Mouse (Mus musculus) midbrain, embryonic 15.5 days (tissue): ENCODE results near the gene Dact3. TPM values are rescaled to one million over a fixed set of nuclear protein-coding genes. Genes with fewer than 3 reads are reported as not detected.

Experiments used
- ATAC-seq: fragments of 200-750 bp; cut with Nextera tagmentation; replicated peaks from 2 replicates; pipeline ENCODE4 v1.8.0; 2017; ENCODE audit warnings: moderate TSS enrichment
- H3K27ac ChIP-seq: fragments of 300-500 bp; sonication (generic); 2 replicates; pipeline ENCODE4 v1.5.1; 2015; ENCODE audit warnings: mild to moderate bottlenecking, inconsistent platforms
- H3K27me3 ChIP-seq: fragments of 300-500 bp; sonication (generic); replicated peaks from 2 replicates; pipeline ENCODE4 v1.6.1; 2015; ENCODE audit warnings: inconsistent platforms
- H3K36me3 ChIP-seq: fragments of 300-500 bp; sonication (generic); replicated peaks from 2 replicates; pipeline ENCODE4 v1.6.1; 2015; ENCODE audit warnings: inconsistent platforms
- H3K4me1 ChIP-seq: fragments of 300-500 bp; sonication (generic); 2 replicates; pipeline ENCODE4 v1.6.1; 2015; ENCODE audit warnings: inconsistent platforms
- H3K4me2 ChIP-seq: fragments of 300-500 bp; sonication (generic); 2 replicates; pipeline ENCODE4 v1.6.1; 2015; ENCODE audit warnings: inconsistent platforms, mild to moderate bottlenecking, moderate library complexity
- H3K4me3 ChIP-seq: fragments of 300-500 bp; sonication (generic); 2 replicates; pipeline ENCODE4 v1.5.1; 2015; ENCODE audit warnings: mild to moderate bottlenecking, inconsistent platforms
- H3K9ac ChIP-seq: fragments of 300-500 bp; sonication (generic); 2 replicates; pipeline ENCODE4 v1.6.1; 2015; ENCODE audit warnings: mild to moderate bottlenecking, inconsistent platforms
- H3K9me3 ChIP-seq: fragments of 300-500 bp; sonication (generic); 2 replicates; pipeline ENCODE4 v1.6.1; 2016; ENCODE audit warnings: inconsistent platforms
- WGBS: fragments of 180-500 bp; shearing (Covaris S2); methylation state at CpG from one replicate; pipeline ENCODE4 v1.1.7; 2015; ENCODE audit warnings: mixed read lengths; 5-methylcytosine and 5-hydroxymethylcytosine counted together
- polyA plus RNA-seq: library from polyadenylated mRNA; unstranded; fragments of >200 nt; fragmentation: Nextera tagmentation; extraction: Ambion mirVana; gene quantifications from 2 replicates; pipeline ENCODE4 v1.2.1, GENCODE M21; 2015

The Dact3 gene
- polyA plus RNA-seq, 1 experiment from 2014 or later = 4.7 TPM

DNA sequence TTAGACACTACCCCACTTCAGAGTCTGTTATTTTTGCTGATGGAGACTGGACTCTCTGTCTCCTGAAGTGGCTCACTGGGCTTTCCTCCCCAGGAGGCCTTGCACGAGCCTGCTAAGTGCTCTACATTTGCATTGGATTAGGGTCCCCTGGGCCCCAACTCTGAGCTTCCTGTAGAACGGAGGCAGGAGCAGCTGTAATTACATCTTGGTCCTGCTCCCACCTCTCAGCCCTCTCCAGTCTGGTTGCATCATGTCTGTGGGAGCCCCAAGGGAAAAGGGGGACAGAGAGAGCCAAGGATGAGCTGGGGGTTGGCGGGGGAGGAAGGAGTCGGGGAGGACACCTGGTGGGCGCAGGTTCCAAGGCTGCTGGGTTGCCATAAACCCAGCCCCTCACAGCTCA lies 25.4 kb downstream of the Dact3 start:
- no peaks in the 10 kb centered on the region for H3K9me3 ChIP-seq
- no peak overlapping the region for H3K9ac ChIP-seq
- no peak overlapping the region for H3K4me3 ChIP-seq
- no peaks in the 10 kb centered on the region for H3K36me3 ChIP-seq
- no peak for ATAC-seq
- no peaks in the 10 kb centered on the region for H3K27me3 ChIP-seq
- 0 out of 2 replicates have a peak overlapping the region, but pooled peaks have one; percentile 6 for H3K27ac ChIP-seq
- H3K4me1 ChIP-seq = peaks cover 10% of the 10 kb centered on the region
- no peak overlapping the region for H3K4me2 ChIP-seq
- 19% methylated on average over 5 of the region's 5 CpGs for WGBS

DNA sequence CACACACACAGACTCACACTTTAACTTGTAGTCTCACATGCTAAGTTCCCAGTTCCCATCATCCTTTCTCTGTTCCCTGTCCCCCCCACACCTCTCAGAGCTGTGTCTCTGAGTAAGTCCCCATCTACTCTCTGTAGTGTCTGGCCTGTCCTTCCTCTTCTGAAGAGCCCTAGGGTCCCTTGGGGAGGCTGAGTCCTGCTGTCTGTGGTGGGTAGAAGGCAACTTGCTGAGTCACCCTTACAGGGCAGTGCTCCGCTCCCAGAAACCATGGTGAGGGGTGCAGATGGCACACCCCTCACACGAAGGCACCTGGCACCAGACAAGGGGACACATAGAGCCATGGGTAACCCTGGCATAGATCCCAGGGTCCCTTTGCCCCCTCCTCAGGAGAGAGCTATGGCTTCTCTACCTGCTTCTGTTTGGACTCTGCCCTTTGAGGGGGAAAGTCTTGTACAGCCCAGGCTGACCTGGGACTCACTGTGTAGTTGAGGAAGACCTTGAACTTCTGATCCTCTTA lies 28.4 kb downstream of the Dact3 start:
- H3K27ac ChIP-seq = no peak overlapping the region
- no peaks in the 10 kb centered on the region for H3K27me3 ChIP-seq
- H3K9me3 ChIP-seq = no peaks in the 10 kb centered on the region
- no peak overlapping the region for H3K4me2 ChIP-seq
- ATAC-seq = no peak
- no peak overlapping the region for H3K9ac ChIP-seq
- H3K4me1 ChIP-seq = peaks cover 14% of the 10 kb centered on the region
- no peak overlapping the region for H3K4me3 ChIP-seq
- H3K36me3 ChIP-seq = no peaks in the 10 kb centered on the region
- 64% methylated on average over 2 of the region's 2 CpGs for WGBS

DNA sequence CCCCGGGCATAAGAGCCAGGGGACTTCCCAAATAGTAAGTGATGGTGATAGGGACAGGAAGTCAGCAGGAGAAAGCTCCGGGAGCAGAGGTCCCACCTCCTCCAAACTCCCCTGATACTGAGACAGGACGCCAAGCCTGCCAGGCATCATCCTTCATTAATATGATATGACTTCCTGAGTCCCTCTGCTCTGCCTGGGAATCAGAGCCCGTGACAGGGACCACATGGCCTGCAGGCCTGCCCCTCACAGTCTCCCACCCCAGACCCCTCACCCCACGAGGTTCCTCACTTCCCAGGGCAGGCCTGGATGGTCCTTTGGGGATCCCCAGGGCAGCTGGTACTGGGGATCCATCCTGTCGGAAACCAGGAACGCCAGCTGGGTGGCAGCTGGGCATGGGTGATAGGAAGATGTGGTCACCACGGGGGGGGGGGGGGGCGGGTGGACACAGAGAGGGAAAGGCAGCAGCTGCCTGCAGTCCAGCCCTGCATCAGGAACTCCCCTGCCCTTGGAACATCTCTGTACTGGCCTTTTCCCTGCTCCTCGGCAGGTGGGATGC lies 29.1 kb downstream of the Dact3 start:
- 47% methylated on average over 9 of the region's 10 CpGs for WGBS
- Histone ChIP-seq H3K4me3 (no peak overlapping the region), H3K9me3 (no peaks in the 10 kb centered on the region), H3K4me1 (peaks cover 14% of the 10 kb centered on the region), H3K27ac (no peak overlapping the region), H3K36me3 (no peaks in the 10 kb centered on the region), H3K4me2 (no peak overlapping the region), H3K9ac (no peak overlapping the region), H3K27me3 (no peaks in the 10 kb centered on the region)
- ATAC-seq = no peak

DNA sequence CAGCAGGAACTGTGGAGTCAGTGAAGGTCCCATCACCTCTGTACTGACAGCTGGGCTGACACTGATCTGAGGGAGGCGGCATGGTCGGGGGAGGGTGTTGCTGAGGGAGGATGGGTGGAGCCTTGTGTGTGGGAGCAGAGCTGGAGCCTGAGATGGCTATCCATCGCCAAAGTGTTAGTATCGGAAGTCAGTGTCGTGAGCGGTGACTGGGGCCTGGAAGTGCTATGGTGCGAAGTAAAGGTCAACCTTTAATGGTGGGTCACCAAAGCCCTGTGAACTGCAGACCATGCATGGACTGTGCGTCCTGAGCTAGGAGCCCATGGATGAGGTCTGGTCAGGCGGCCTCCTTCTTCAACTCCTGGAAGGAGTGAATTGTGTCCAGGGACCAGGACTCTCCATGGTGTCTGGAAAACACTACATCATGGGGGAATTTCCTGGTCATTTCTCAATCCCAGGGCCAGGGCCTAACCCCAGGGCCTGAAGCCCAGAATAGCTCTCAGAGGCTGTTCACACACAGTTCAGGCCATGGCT lies 30.4 kb downstream of the Dact3 start:
- WGBS = 70% methylated on average over 9 of the region's 9 CpGs
- Histone ChIP-seq H3K9ac (no peak overlapping the region), H3K36me3 (no peaks in the 10 kb centered on the region), H3K4me3 (no peak overlapping the region), H3K4me1 (peaks cover 9% of the 10 kb centered on the region), H3K4me2 (no peak overlapping the region), H3K27ac (no peak overlapping the region), H3K27me3 (no peaks in the 10 kb centered on the region), H3K9me3 (no peaks in the 10 kb centered on the region)
- ATAC-seq = no peak

DNA sequence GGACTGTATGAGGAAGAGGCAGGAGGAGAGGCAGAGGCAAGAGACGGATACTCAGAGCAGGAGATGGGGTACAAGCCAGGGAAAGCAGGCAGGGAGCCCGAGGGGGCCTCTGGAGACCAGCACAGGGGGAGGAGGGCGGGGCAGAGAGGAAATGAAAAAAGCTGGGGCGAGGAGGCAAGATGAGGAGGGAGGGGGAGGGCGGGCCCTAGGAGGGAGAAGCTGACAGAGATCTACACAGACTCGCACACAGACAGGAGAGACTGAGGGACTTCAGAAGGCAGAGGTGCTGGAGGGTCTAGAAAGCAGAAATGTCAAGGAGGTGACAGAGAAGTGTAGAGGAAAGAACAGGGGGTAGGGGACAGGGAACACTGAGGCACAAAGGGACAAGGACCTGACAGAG lies 31.2 kb downstream of the Dact3 start, which contains the start of gene Ptgir:
Gene Ptgir, plus strand, starts transcription at position 210 of the 400 bp plus-strand sequence.
- Histone ChIP-seq H3K36me3 (no peaks in the 10 kb centered on the region), H3K4me3 (no peak within 1 kb of the TSS), H3K9me3 (no peaks in the 10 kb centered on the region), H3K9ac (no peak within 1 kb of the TSS; the same call in 1 of the 2 replicates), H3K27me3 (no peaks in the 10 kb centered on the region), H3K4me2 (no peak within 1 kb of the TSS), H3K27ac (no peak within 1 kb of the TSS), H3K4me1 (peaks cover 4% of the 10 kb centered on the region; the same call in 1 of the 2 replicates)
- 13% methylated on average over 6 of the region's 6 CpGs for WGBS
- ATAC-seq = no peak

DNA sequence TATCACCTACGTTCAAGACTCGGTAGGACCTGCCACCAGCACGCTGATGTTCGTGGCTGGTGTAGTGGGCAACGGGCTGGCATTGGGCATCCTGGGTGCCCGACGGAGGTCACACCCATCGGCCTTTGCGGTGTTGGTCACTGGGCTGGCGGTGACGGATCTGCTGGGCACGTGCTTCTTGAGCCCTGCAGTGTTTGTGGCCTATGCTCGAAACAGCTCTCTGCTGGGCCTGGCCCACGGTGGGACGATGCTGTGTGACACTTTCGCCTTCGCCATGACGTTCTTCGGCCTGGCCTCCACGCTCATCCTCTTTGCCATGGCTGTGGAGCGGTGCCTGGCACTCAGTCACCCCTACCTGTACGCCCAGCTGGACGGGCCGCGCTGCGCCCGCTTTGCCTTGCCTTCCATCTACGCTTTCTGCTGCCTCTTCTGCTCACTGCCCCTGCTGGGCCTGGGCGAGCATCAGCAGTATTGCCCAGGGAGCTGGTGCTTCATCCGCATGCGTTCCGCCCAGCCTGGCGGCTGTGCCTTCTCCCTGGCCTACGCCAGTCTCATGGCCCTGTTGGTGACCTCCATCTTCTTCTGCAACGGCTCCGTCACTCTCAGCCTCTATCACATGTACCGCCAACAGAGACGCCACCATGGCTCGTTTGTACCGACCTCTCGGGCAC lies 31.9 kb downstream of the Dact3 start:
- H3K36me3 ChIP-seq = no peaks in the 10 kb centered on the region
- H3K4me1 ChIP-seq = peaks cover 4% of the 10 kb centered on the region; the same call in 1 of the 2 replicates
- H3K27ac ChIP-seq = no peak overlapping the region
- 93% methylated on average over 41 of the region's 41 CpGs for WGBS
- H3K27me3 ChIP-seq = no peaks in the 10 kb centered on the region
- no peak for ATAC-seq
- H3K4me3 ChIP-seq = no peak overlapping the region
- H3K9me3 ChIP-seq = no peaks in the 10 kb centered on the region
- H3K4me2 ChIP-seq = no peak overlapping the region
- no peak overlapping the region for H3K9ac ChIP-seq

DNA sequence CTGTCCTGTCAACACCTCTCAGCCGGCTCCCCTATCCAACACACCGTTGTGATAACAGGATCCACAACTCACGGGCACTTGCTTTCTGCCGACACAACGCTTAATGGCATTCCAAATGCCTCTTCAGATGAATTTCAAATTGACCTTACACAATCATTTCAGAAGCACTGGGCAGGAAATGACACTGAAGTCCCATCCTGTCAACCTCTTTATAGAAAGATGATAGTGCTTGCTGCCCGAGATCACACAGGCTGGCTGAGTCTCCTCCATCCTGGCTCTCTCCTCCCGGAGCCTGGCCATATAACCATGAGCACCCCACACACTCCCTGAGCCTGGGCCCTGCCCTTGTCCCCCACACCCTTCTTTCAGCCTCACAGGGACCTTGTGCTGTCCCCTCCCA lies 32.7 kb downstream of the Dact3 start:
- H3K4me1 ChIP-seq = peaks cover 4% of the 10 kb centered on the region; the same call in 1 of the 2 replicates
- H3K27me3 ChIP-seq = no peaks in the 10 kb centered on the region
- no peak overlapping the region for H3K4me3 ChIP-seq
- no peaks in the 10 kb centered on the region for H3K9me3 ChIP-seq
- WGBS = 73% methylated on average over 7 of the region's 7 CpGs
- no peaks in the 10 kb centered on the region for H3K36me3 ChIP-seq
- no peak for ATAC-seq
- H3K4me2 ChIP-seq = no peak overlapping the region
- H3K9ac ChIP-seq = no peak overlapping the region
- H3K27ac ChIP-seq = no peak overlapping the region

DNA sequence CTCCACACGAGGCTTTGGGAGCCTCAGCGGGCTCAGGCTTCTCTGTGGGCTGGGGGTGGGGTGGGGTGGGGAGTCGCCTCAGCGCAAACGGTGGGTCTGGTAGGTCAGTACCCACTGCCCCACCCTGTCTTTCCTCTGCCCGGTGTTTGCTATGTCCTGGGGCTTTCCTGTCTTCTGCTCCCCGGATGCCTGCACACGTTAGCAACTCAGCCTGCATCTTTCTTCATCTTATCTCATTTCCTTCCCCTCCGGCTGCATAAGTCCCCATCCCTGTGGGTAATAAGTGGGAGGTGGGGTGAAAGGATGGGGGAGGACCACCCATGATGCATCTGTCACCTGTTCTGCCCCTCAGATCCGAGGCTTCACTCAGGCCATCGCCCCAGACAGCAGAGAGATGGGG lies 33.2 kb downstream of the Dact3 start:
- H3K9ac ChIP-seq = no peak overlapping the region
- H3K4me1 ChIP-seq = peaks cover 4% of the 10 kb centered on the region; the same call in 1 of the 2 replicates
- WGBS = 48% methylated on average over 11 of the region's 11 CpGs
- H3K4me3 ChIP-seq = no peak overlapping the region
- H3K27me3 ChIP-seq = no peaks in the 10 kb centered on the region
- ATAC-seq = no peak
- no peaks in the 10 kb centered on the region for H3K9me3 ChIP-seq
- no peaks in the 10 kb centered on the region for H3K36me3 ChIP-seq
- no peak overlapping the region for H3K4me2 ChIP-seq
- no peak overlapping the region for H3K27ac ChIP-seq

DNA sequence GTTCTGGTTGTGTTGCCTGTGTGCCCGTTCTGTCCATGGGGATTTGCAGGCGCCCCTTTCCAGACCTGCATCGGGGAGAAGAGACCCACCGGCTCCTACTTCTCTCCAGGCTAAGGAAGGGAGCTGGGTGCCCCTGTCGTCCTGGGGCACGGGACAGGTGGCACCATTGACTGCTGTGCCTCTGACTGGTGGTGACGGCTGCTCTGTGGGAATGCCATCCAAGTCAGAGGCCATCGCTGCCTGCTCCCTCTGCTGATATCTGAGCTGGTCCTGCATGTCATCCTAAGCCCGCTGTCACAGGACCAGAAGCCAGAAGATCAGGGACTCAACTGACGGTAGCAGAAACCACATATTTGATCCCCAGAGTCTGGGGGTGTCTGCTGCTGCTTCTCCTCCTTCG lies 33.7 kb downstream of the Dact3 start:
- ATAC-seq = no peak
- no peaks in the 10 kb centered on the region for H3K9me3 ChIP-seq
- no peak overlapping the region for H3K27ac ChIP-seq
- no peaks in the 10 kb centered on the region for H3K36me3 ChIP-seq
- H3K4me3 ChIP-seq = no peak overlapping the region
- H3K27me3 ChIP-seq = no peaks in the 10 kb centered on the region
- H3K4me1 ChIP-seq = peaks cover 4% of the 10 kb centered on the region; the same call in 1 of the 2 replicates
- H3K9ac ChIP-seq = no peak overlapping the region
- no peak overlapping the region for H3K4me2 ChIP-seq
- WGBS = 66% methylated on average over 11 of the region's 11 CpGs

DNA sequence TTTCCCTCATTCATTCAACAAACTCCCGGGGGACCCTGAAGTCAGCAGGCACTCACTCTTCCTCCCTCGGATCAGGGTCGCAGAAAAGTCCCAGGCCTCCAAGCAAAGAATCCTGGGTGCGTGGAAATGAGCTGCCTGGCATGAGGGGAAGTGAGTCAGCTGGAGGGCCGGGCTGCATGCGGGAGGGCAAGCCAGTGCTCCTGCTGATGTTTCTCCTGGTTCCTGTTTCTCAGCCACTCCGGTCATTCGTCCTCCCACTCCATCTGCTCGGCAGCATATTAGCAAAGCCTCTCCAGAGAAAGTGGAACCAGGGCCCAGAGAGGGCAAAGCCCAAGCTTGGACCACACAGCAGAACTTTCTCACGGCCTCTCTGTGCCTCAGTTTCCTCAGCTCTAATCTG lies 34.8 kb downstream of the Dact3 start:
- ATAC-seq = no peak
- no peak overlapping the region for H3K4me3 ChIP-seq
- no peak overlapping the region for H3K27ac ChIP-seq
- 55% methylated on average over 10 of the region's 10 CpGs for WGBS
- no peak overlapping the region for H3K9ac ChIP-seq
- no peaks in the 10 kb centered on the region for H3K9me3 ChIP-seq
- no peak overlapping the region for H3K4me2 ChIP-seq
- H3K36me3 ChIP-seq = peaks cover 7% of the 10 kb centered on the region; the same call in 1 of the 2 replicates
- H3K4me1 ChIP-seq = peaks cover 4% of the 10 kb centered on the region; the same call in 1 of the 2 replicates
- no peaks in the 10 kb centered on the region for H3K27me3 ChIP-seq

DNA sequence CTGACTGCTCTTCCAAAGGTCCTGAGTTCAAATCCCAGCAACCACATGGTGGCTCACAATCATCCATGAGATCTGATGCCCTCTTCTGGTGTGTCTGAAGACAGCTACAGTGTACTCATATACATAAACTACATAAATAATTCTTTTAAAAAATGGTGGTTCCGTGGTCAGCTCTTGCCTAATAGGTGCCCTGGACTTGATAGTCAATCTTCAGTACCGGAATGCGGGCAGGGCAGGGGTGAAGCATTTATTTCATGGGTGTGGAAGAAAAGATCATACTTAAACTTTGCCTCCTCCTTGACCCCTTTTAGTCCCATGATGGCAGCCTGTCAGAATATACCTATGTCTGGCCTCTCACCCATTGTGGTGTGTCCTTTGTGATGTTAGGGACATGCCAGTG lies 36.8 kb downstream of the Dact3 start:
- ATAC-seq = no peak
- 95% methylated on average over 3 of the region's 3 CpGs for WGBS
- no peak overlapping the region for H3K9ac ChIP-seq
- no peaks in the 10 kb centered on the region for H3K27me3 ChIP-seq
- H3K4me3 ChIP-seq = no peak overlapping the region
- H3K36me3 ChIP-seq = peaks cover 22% of the 10 kb centered on the region; the same call in 1 of the 2 replicates
- H3K27ac ChIP-seq = no peak overlapping the region
- H3K9me3 ChIP-seq = no peaks in the 10 kb centered on the region
- H3K4me2 ChIP-seq = no peak overlapping the region
- H3K4me1 ChIP-seq = no peaks in the 10 kb centered on the region

DNA sequence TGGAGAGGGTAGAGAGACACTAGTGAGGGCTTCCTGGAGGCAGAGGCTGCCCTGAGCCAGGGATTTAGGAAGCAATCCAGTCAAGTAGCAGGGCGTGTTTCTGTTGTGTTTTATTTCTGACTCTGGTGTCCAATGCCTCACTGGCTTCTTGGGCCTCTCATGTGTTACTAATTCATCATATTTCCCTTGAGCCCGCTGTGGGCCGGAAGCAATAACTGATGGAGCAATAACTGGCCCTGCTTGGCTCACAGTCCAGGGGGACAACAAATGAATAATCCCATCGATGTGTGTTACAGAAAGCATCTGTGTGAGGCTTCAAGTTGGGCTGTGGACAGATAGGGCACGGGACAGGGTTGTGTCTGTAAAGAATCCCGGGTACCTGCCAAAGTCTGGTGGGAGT lies 37.2 kb downstream of the Dact3 start:
- H3K4me1 ChIP-seq = no peaks in the 10 kb centered on the region
- H3K27me3 ChIP-seq = no peaks in the 10 kb centered on the region
- H3K4me3 ChIP-seq = no peak overlapping the region
- H3K9ac ChIP-seq = no peak overlapping the region
- no peak overlapping the region for H3K27ac ChIP-seq
- WGBS = 70% methylated on average over 6 of the region's 6 CpGs
- no peak overlapping the region for H3K4me2 ChIP-seq
- ATAC-seq = no peak
- H3K36me3 ChIP-seq = peaks cover 26% of the 10 kb centered on the region; the same call in 1 of the 2 replicates
- no peaks in the 10 kb centered on the region for H3K9me3 ChIP-seq
